Comparison of ENCODE assay signal across 17 mouse cellular contexts in the genomic region with DNA sequence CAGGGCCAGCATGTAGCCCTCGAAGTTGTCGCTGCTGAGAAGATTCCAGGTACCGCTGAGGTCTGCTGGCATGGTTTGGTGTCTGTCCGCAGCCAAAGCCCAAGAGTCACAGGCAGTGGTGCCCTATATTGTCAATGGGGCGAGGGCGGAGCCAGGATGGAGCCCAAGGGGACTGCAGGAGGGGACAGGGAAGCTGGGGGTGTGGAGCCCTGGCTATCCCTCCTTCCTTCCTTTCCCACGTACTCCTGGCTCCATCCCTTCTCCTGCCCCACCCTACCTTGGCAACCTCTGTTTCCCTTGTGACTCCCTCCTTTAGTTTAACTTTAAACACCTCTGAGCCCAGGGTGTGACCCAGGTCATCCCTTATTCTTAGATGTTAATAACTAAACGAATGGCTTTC. TPM values are rescaled to one million over a fixed set of nuclear protein-coding genes. Genes with fewer than 3 reads are reported as not detected.
DNase-seq lines count a peak whose midpoint lies in the region; ATAC-seq lines count a peak whose summit lies in the region.
"Had no signal": no experiment of that assay in that cellular context is flagged by ENCODE, and none has a peak within 500 bp of the region (broad histone marks: within the 10 kb centered on the region; RNA-seq: fewer than 3 reads in every experiment).

A gene (minus strand): TSS at position 100 of the 400 bp plus-strand sequence.

- H3K4me3 ChIP-seq in kidney, embryonic 14.5 days (ENCODE audit: low read length) = no peak within 1 kb of the TSS
- H3K4me3 ChIP-seq in brown adipose tissue, adult 24 weeks (ENCODE audit: insufficient read depth, low read depth, low read length) = peak within 1 kb of the TSS; percentile 49
- no peak within 1 kb of the TSS for H3K4me3 ChIP-seq in hindbrain, embryonic 10.5 days
- H3K4me3 ChIP-seq: embryonic facial prominence, embryonic 12.5 days; forebrain, embryonic 13.5 days; lung, embryonic 15.5 days; megakaryocyte, embryonic 14.5 days had no signal

- no peaks in the 10 kb centered on the region for H3K4me1 ChIP-seq in kidney, embryonic 14.5 days (ENCODE audit: control insufficient read depth, insufficient read depth, low read length)
- peaks cover 24% of the 10 kb centered on the region for H3K4me1 ChIP-seq in brown adipose tissue, adult 24 weeks (ENCODE audit: control insufficient read depth, insufficient read depth, insufficient read length, low read length)
- H3K4me1 ChIP-seq in hindbrain, embryonic 10.5 days (replicated peaks) = no peaks in the 10 kb centered on the region
- H3K4me1 ChIP-seq: embryonic facial prominence, embryonic 12.5 days; forebrain, embryonic 13.5 days; lung, embryonic 15.5 days had no signal

- intact Hi-C loops in heart, postnatal 10 days (cut with DNase I) = no loop called here

- no peaks in the 10 kb centered on the region for H3K9me3 ChIP-seq in kidney, embryonic 14.5 days (ENCODE audit: control insufficient read depth, low read length)
- no peaks in the 10 kb centered on the region for H3K9me3 ChIP-seq in hindbrain, embryonic 10.5 days
- H3K9me3 ChIP-seq: embryonic facial prominence, embryonic 12.5 days; forebrain, embryonic 13.5 days; lung, embryonic 15.5 days had no signal

- H3K27me3 ChIP-seq in kidney, embryonic 14.5 days (ENCODE audit: control insufficient read depth, insufficient read depth, low read length) = no peaks in the 10 kb centered on the region
- no peaks in the 10 kb centered on the region for H3K27me3 ChIP-seq in hindbrain, embryonic 10.5 days (ENCODE audit: insufficient read depth, poor library complexity, severe bottlenecking)
- H3K27me3 ChIP-seq: CH12.LX; embryonic facial prominence, embryonic 12.5 days; forebrain, embryonic 13.5 days; lung, embryonic 15.5 days had no signal

- 67% methylated on average over 8 of the region's 8 CpGs for WGBS in kidney, embryonic 14.5 days
- WGBS in hindbrain, embryonic 10.5 days = 54% methylated on average over 8 of the region's 8 CpGs

- no peak within 1 kb of the TSS for H3K27ac ChIP-seq in kidney, embryonic 14.5 days (ENCODE audit: low read depth, low read length)
- H3K27ac ChIP-seq in brown adipose tissue, adult 24 weeks (replicated peaks; ENCODE audit: low read depth, low read length) = peak within 1 kb of the TSS; percentile 82
- no peak within 1 kb of the TSS for H3K27ac ChIP-seq in hindbrain, embryonic 10.5 days
- H3K27ac ChIP-seq: embryonic facial prominence, embryonic 12.5 days; forebrain, embryonic 13.5 days; lung, embryonic 15.5 days had no signal

- H3K9ac ChIP-seq in kidney, embryonic 14.5 days (ENCODE audit: low read depth, low read length) = no peak within 1 kb of the TSS
- H3K9ac ChIP-seq: embryonic facial prominence, embryonic 12.5 days; forebrain, embryonic 13.5 days; lung, embryonic 15.5 days had no signal

- H3K4me2 ChIP-seq in kidney, embryonic 14.5 days (replicated peaks; ENCODE audit: low read depth, low read length) = no peak within 1 kb of the TSS
- H3K4me2 ChIP-seq: embryonic facial prominence, embryonic 12.5 days; forebrain, embryonic 13.5 days; lung, embryonic 15.5 days had no signal

- H3K36me3 ChIP-seq in kidney, embryonic 14.5 days (ENCODE audit: control insufficient read depth, insufficient read depth, low read length) = no peaks in the 10 kb centered on the region
- no peaks in the 10 kb centered on the region for H3K36me3 ChIP-seq in hindbrain, embryonic 10.5 days
- H3K36me3 ChIP-seq: embryonic facial prominence, embryonic 12.5 days; lung, embryonic 15.5 days had no signal

- DNase-seq in kidney, postnatal 25 days = peak; percentile 18 to 37
- no peak for DNase-seq in adrenal gland, postnatal 10 days
- DNase-seq in heart, postnatal 10 days = no peak
- DNase-seq in hindbrain, embryonic 10.5 days (ENCODE audit: low spot score) = no peak
- no peak for DNase-seq in cerebellum, postnatal 14 days
- DNase-seq: liver had no signal

- ATAC-seq in kidney, embryonic 14.5 days (ENCODE audit: low FRiP score, low TSS enrichment) = no peak
- ATAC-seq: forebrain, embryonic 13.5 days; intestine, postnatal 0 days had no signal

RNA-seq across cellular contexts. Expression of the gene that starts here (rescaled TPM):
- 1.1 and 1.8 TPM in 2 replicates for polyA plus RNA-seq in kidney, embryonic 14.5 days (2014; fragmentation: Nextera tagmentation; extraction: Ambion mirVana)
- 100 to 1,000 TPM in 1 of 2 experiments, 10 to 100 TPM in 1; 56.2 to 118 TPM for total RNA-seq in adrenal gland, postnatal 10 days (2021)
- 19.5 and 31.5 TPM in 2 replicates for polyA plus RNA-seq in brown adipose tissue, adult 24 weeks (2012; ENCODE audit: insufficient read depth, insufficient read length, missing spikeins)
- 10 to 100 TPM; 35.2 to 76.0 TPM for total RNA-seq in heart, postnatal 10 days (2021)
- not detected in 2 replicates for polyA plus RNA-seq in hindbrain, embryonic 10.5 days (2016; fragmentation: Nextera tagmentation; extraction: Ambion mirVana)
- total RNA-seq: CH12.LX; hematopoietic stem cell, adult 5-6 weeks; layer of hippocampus, adult 8-10 months; neutrophil, adult 5-6 weeks had no signal
- polyA plus RNA-seq: forebrain, embryonic 13.5 days had no signal

Comparison
In these comparisons a context has a peak if more than half of its experiments do, and no peak if none do; other contexts are left out.
1. DNase-seq: peak in kidney, postnatal 25 days (2 of 2); none in adrenal gland, postnatal 10 days (single experiment), heart, postnatal 10 days (0 of 2), hindbrain, embryonic 10.5 days (single experiment) and cerebellum, postnatal 14 days (0 of 2).